Mouse (Mus musculus): ENCODE results near the gene Sik2. TPM values are rescaled to one million over a fixed set of nuclear protein-coding genes. Genes with fewer than 3 reads are reported as not detected.
A peak's percentile ranks its signal among the peaks of the same experiment; 100 is the strongest.

Gene Sik2
- polyA plus RNA-seq (2016; fragmentation: Nextera tagmentation; extraction: Ambion mirVana): 18.3 and 19.9 TPM in 2 replicates

- under 1% methylated on average over 85 of the region's 85 CpGs for WGBS
- Histone ChIP-seq H3K4me3 (peak within 1 kb of the TSS; percentile 96), H3K9me3 (no peaks in the 10 kb centered on the region), H3K27ac (replicated peaks) (peak within 1 kb of the TSS; percentile 93), H3K27me3 (replicated peaks; ENCODE audit: low read depth, poor library complexity, severe bottlenecking) (peaks cover 18% of the 10 kb centered on the region), H3K4me1 (peaks cover 10% of the 10 kb centered on the region; the same call in 1 of the 2 replicates), H3K36me3 (replicated peaks) (no peaks in the 10 kb centered on the region)
- DNase-seq (ENCODE audit: low spot score): peak; percentile 98
Observed at GRCm38 (mm10) chr9:51008841-51009655, at the start of gene Sik2. Gene Sik2, minus strand, starts transcription at chr9:51009073.

- Histone ChIP-seq H3K9me3 (no peaks in the 10 kb centered on the region), H3K27ac (replicated peaks) (no peak overlapping the region), H3K27me3 (replicated peaks; ENCODE audit: low read depth, poor library complexity, severe bottlenecking) (no peaks in the 10 kb centered on the region), H3K4me3 (no peak overlapping the region), H3K36me3 (replicated peaks) (no peaks in the 10 kb centered on the region), H3K4me1 (no peaks in the 10 kb centered on the region)
- WGBS: 78% methylated on average over 3 of the region's 3 CpGs
- DNase-seq (ENCODE audit: low spot score): no peak
Observed at GRCm38 (mm10) chr9:51056360-51057324, 47.8 kb upstream of the Sik2 start.

GRCm38 (mm10) chr9:51052180-51052579 lies 43.3 kb upstream of the Sik2 start:
- no peak overlapping the region for H3K4me3 ChIP-seq
- no peaks in the 10 kb centered on the region for H3K27me3 ChIP-seq (replicated peaks; ENCODE audit: low read depth, poor library complexity, severe bottlenecking)
- H3K9me3 ChIP-seq: no peaks in the 10 kb centered on the region
- H3K36me3 ChIP-seq (replicated peaks): no peaks in the 10 kb centered on the region
- no peak for DNase-seq (ENCODE audit: low spot score)
- H3K4me1 ChIP-seq: no peaks in the 10 kb centered on the region
- 68% methylated on average over 3 of the region's 3 CpGs for WGBS
- H3K27ac ChIP-seq (replicated peaks): no peak overlapping the region

DNA sequence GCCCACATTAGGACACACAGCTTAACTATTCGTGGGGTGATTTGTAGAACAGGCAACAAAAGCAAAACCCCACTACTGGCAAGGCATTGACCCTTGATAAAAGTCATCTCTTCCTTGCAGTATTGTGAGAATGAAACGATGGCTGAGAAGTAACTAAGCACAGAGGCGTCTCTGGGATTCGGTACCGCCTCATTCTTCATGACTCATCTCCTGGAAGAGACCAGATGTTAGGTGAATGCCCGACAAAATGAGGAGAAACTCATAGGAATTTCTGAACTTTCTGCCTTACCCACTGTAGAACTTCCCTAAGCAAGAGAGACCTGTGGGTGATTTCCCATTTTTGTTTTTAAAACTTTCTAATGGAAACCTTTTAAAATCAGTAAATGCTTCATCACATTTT lies 33.3 kb upstream of the Sik2 start:
- WGBS: 86% methylated on average over 6 of the region's 6 CpGs
- DNase-seq (ENCODE audit: low spot score): no peak
- Histone ChIP-seq H3K36me3 (replicated peaks) (no peaks in the 10 kb centered on the region), H3K9me3 (no peaks in the 10 kb centered on the region), H3K27ac (replicated peaks) (no peak overlapping the region), H3K27me3 (replicated peaks; ENCODE audit: low read depth, poor library complexity, severe bottlenecking) (no peaks in the 10 kb centered on the region), H3K4me3 (no peak overlapping the region), H3K4me1 (no peaks in the 10 kb centered on the region)

DNA sequence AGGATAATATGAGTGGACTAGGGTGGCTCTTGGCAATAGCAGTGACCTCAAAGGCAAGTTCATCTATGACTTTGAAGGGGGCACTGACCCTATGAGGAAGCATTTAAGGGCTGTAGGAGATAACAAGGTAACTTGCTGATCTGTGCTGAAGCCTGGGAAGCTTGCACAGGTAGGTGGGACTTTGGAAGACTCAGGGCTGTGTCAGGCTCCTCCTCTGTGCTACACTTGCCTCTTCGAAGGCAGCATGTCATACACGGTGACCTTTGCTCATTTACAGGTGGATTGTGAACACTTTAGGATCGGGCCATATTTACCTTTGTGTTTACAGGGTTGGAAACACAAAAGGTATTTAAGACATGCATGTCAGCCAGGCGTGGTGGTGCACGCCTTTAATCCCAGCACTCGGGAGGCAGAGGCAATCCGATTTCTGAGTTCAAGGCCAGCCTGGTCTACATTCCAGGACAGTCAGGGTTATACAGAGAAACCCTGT lies 32.7 kb upstream of the Sik2 start:
- Histone ChIP-seq H3K36me3 (replicated peaks) (no peaks in the 10 kb centered on the region), H3K9me3 (no peaks in the 10 kb centered on the region), H3K4me3 (no peak overlapping the region), H3K27me3 (replicated peaks; ENCODE audit: low read depth, poor library complexity, severe bottlenecking) (no peaks in the 10 kb centered on the region), H3K27ac (replicated peaks) (no peak overlapping the region), H3K4me1 (no peaks in the 10 kb centered on the region)
- 93% methylated on average over 7 of the region's 7 CpGs for WGBS
- no peak for DNase-seq (ENCODE audit: low spot score)

- 81% methylated on average over 3 of the region's 3 CpGs for WGBS
- Histone ChIP-seq H3K27ac (replicated peaks) (no peak overlapping the region), H3K4me3 (no peak overlapping the region), H3K27me3 (replicated peaks; ENCODE audit: low read depth, poor library complexity, severe bottlenecking) (no peaks in the 10 kb centered on the region), H3K36me3 (replicated peaks) (no peaks in the 10 kb centered on the region), H3K9me3 (no peaks in the 10 kb centered on the region), H3K4me1 (0 out of 2 replicates have a peak, but pooled peaks cover 2% of the 10 kb centered on the region)
- DNase-seq (ENCODE audit: low spot score): no peak
Observed at GRCm38 (mm10) chr9:51032785-51033529, 24.1 kb upstream of the Sik2 start.

GRCm38 (mm10) chr9:51032291-51032690 lies 23.4 kb upstream of the Sik2 start:
- Histone ChIP-seq H3K4me1 (0 out of 2 replicates have a peak, but pooled peaks cover 2% of the 10 kb centered on the region), H3K27me3 (replicated peaks; ENCODE audit: low read depth, poor library complexity, severe bottlenecking) (no peaks in the 10 kb centered on the region), H3K4me3 (no peak overlapping the region), H3K36me3 (replicated peaks) (no peaks in the 10 kb centered on the region), H3K27ac (replicated peaks) (no peak overlapping the region), H3K9me3 (no peaks in the 10 kb centered on the region)
- 71% methylated on average over 8 of the region's 8 CpGs for WGBS
- no peak for DNase-seq (ENCODE audit: low spot score)

GRCm38 (mm10) chr9:51031603-51032002 lies 22.7 kb upstream of the Sik2 start:
- Histone ChIP-seq H3K9me3 (no peaks in the 10 kb centered on the region), H3K27ac (replicated peaks) (no peak overlapping the region), H3K4me1 (0 out of 2 replicates have a peak, but pooled peaks cover 2% of the 10 kb centered on the region), H3K4me3 (no peak overlapping the region), H3K36me3 (replicated peaks) (no peaks in the 10 kb centered on the region), H3K27me3 (replicated peaks; ENCODE audit: low read depth, poor library complexity, severe bottlenecking) (no peaks in the 10 kb centered on the region)
- 73% methylated on average over 6 of the region's 6 CpGs for WGBS
- no peak for DNase-seq (ENCODE audit: low spot score)

DNA sequence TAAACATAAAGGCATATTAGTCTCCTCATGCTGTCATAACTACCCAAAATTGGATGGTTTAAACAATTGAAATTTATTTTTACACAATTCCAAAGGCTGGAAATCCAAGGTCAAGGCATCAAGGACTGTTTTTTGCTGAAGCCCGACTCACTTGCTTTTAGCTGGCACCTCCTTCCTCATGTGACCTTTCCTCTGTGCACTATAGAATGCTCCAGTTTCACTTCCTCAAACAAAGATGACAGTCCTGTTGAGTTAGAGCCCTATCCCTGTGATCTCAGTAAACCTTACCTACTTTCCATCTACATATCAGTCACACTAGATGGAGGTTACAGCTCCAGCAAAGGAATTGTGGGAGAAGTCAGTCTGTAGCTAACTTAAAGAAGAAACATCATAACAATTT lies 21.3 kb upstream of the Sik2 start:
- no peaks in the 10 kb centered on the region for H3K27me3 ChIP-seq (replicated peaks; ENCODE audit: low read depth, poor library complexity, severe bottlenecking)

DNA sequence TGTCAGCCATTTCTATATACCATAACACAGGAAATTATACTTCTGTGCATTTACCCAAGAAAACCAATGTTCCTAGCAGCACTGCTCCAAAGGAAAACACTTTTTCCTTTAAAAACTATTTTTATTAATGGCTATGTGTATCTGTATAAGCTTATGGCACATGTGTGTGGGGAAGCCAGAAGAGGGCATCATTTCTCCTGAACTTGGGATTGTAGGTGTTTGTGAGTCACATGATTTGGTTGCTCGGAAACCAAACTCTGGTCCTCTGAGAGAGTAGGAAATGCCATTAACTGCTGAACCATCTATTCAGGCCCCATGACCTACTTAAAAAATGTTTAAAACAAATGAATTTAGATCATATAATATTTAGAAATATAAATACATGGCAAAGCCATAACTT lies 18.1 kb upstream of the Sik2 start:
- Histone ChIP-seq H3K4me1 (0 out of 2 replicates have a peak, but pooled peaks cover 2% of the 10 kb centered on the region), H3K4me3 (no peak overlapping the region), H3K27ac (replicated peaks) (no peak overlapping the region), H3K27me3 (replicated peaks; ENCODE audit: low read depth, poor library complexity, severe bottlenecking) (no peaks in the 10 kb centered on the region), H3K9me3 (no peaks in the 10 kb centered on the region), H3K36me3 (replicated peaks) (no peaks in the 10 kb centered on the region)
- WGBS: 69% methylated on average over 1 of the region's 1 CpGs
- no peak for DNase-seq (ENCODE audit: low spot score)

More for the DNA sequence above, 21.3 kb upstream of the Sik2 start:
- Histone ChIP-seq H3K4me1 (0 out of 2 replicates have a peak, but pooled peaks cover 2% of the 10 kb centered on the region), H3K27ac (replicated peaks) (no peak overlapping the region), H3K9me3 (no peaks in the 10 kb centered on the region), H3K36me3 (replicated peaks) (no peaks in the 10 kb centered on the region), H3K4me3 (no peak overlapping the region)
- WGBS: 61% methylated on average over 1 of the region's 1 CpGs
- DNase-seq (ENCODE audit: low spot score): no peak

DNA sequence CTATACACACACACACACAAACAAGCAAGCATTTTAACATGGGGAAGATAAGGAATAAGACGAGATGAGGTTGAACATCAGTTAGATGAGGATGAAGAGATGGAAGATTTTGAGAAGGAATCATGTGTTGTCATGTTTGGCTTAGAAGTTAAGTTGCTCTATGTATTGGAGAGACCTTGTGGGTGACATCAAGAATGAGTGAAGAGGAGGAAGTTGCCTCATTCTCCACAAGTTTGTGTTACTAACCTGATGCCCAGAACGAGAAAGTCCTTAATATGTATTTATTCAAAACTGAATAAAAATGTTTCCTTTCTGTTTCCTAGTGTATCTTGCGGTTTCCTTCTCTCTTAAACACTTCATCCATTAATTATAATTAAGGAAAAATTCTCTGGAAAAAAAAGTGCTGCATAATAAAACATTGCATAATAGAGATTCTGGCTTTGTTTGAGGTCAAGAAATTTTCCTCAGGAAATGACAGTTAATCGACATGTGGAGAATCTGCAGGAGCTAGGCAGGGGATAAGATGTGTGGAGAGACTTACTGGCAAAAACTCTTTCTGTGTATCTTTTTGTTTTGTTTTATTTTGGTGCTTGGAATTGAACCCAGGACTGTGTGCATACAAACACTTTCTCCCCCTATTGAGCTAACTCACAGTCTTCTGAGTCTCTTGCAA lies 12.4 kb upstream of the Sik2 start:
- Histone ChIP-seq H3K9me3 (no peaks in the 10 kb centered on the region), H3K4me1 (no peaks in the 10 kb centered on the region), H3K36me3 (replicated peaks) (no peaks in the 10 kb centered on the region), H3K4me3 (no peak overlapping the region), H3K27me3 (replicated peaks; ENCODE audit: low read depth, poor library complexity, severe bottlenecking) (no peaks in the 10 kb centered on the region), H3K27ac (replicated peaks) (no peak overlapping the region)
- 88% methylated on average over 4 of the region's 4 CpGs for WGBS
- DNase-seq (ENCODE audit: low spot score): no peak
